Mouse (Mus musculus) bone marrow macrophage, adult 2 months (primary cell): ENCODE measurements around the gene Cptp.

ENCODE experiments used
- CTCF ChIP-seq: IDR thresholded peaks from 2 replicates; pipeline ENCODE4 v1.5.1; 2012; ENCODE audit warnings: low read depth, mild to moderate bottlenecking, low read length, moderate library complexity
- POLR2A ChIP-seq: IDR thresholded peaks from 2 replicates; pipeline ENCODE4 v1.6.1; 2012; ENCODE audit warnings: mild to moderate bottlenecking, low read depth, low read length, borderline replicate concordance

DNA sequence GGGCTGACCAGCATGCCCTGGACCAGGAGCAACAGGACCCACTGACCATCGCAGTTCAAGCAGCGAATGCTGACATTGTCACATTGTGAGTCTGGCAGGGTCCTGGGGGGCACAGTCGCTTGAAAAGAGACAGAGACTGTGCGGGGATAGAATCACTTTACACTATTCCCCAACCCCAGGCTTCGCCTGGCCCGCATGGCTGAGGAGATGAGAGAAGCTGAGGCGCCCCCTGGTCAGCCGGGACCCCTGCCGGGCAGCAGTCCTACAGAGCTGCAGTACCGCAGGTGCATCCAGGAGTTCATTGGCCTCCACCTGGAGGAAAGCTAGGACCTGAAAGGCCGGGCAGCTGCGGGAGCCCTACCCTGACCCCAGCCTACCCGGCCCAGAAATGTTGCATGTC is 36.4 kb upstream of the Cptp start:
- TF ChIP-seq CTCF, result no peak
- no peak for TF ChIP-seq POLR2A
